Mouse (Mus musculus): ENCODE data around the gene Srgap3. TPM values are rescaled to one million over a fixed set of nuclear protein-coding genes. Genes with fewer than 3 reads are reported as not detected.

Srgap3 gene
- 7.2 TPM for polyA plus RNA-seq (2014; fragmentation: Illumina TruSeq; extraction: RNeasy Lipid Tissue Mini Kit (QIAGEN cat#74804); ENCODE audit: low read depth, low replicate concordance)

GRCm38 (mm10) chr6:112946895-112947436 lies at the start of gene Srgap3:
Gene Srgap3 (minus strand): TSS chr6:112947266.

GRCm38 (mm10) chr6:112696056-112696950 lies 250.8 kb downstream of the Srgap3 start, which contains the start of gene Rad18:
Gene Rad18 (minus strand): TSS chr6:112696686.

Other genes starting within 250 kb of the Srgap3 start
- 121 TPM for gene Thumpd3, start 99.0 kb upstream of the Srgap3 start, polyA plus RNA-seq (2014; fragmentation: Illumina TruSeq; extraction: RNeasy Lipid Tissue Mini Kit (QIAGEN cat#74804); ENCODE audit: low read depth, low replicate concordance)
- 136 TPM for gene Setd5, start 130.1 kb upstream of the Srgap3 start, polyA plus RNA-seq (2014; fragmentation: Illumina TruSeq; extraction: RNeasy Lipid Tissue Mini Kit (QIAGEN cat#74804); ENCODE audit: low read depth, low replicate concordance)
- 1.3 TPM for gene Lhfpl4, start 248.1 kb upstream of the Srgap3 start, polyA plus RNA-seq (2014; fragmentation: Illumina TruSeq; extraction: RNeasy Lipid Tissue Mini Kit (QIAGEN cat#74804); ENCODE audit: low read depth, low replicate concordance)

Measured in adrenal gland, adult 10 weeks (tissue).